Mouse (Mus musculus): ENCODE results near the gene Nemf. TPM values are rescaled to one million over a fixed set of nuclear protein-coding genes. Genes with fewer than 3 reads are reported as not detected.
"Not testable (repeated sequence)": the region's sequence is repeated elsewhere in the genome, so short reads cannot be mapped to it uniquely, and the experiment has no call there.

Nemf gene
- total RNA-seq, 2 experiments from 2014 or later = 50.0 to 50.2 TPM

- Histone ChIP-seq H3K4me3 (peak overlapping the region; percentile 98), H3K27ac (peak overlapping the region; percentile 97)
- no peak for TF ChIP-seq CTCF (conservative IDR thresholded peaks at IDR 0.05)
- DNase-seq (ENCODE audit: low spot score in 2 of 2) = no peak
These were observed 14.0 kb upstream of the Nemf start for GRCm38 (mm10) chr12:69370936-69371335.

- TF ChIP-seq CTCF (conservative IDR thresholded peaks at IDR 0.05) = no peak
- no peak for DNase-seq (ENCODE audit: low spot score in 2 of 2)
- H3K27ac ChIP-seq = no peak overlapping the region; the same call in 1 of the 2 replicates
- H3K4me3 ChIP-seq = no peak overlapping the region
These were observed 10.6 kb upstream of the Nemf start for GRCm38 (mm10) chr12:69367557-69367956.

- Histone ChIP-seq H3K4me3 (no peak overlapping the region), H3K27ac (no peak overlapping the region)
- TF ChIP-seq CTCF (conservative IDR thresholded peaks at IDR 0.05) = peak; percentile 76
- DNase-seq (ENCODE audit: low spot score in 2 of 2) = no peak
These were observed 9.5 kb upstream of the Nemf start for GRCm38 (mm10) chr12:69366424-69366823.

- DNase-seq (ENCODE audit: low spot score in 2 of 2) = no peak
- TF ChIP-seq CTCF (conservative IDR thresholded peaks at IDR 0.05) = no peak
- H3K27ac ChIP-seq = no peak overlapping the region
These were observed 8.8 kb upstream of the Nemf start for GRCm38 (mm10) chr12:69365757-69366156.

GRCm38 (mm10) chr12:69363899-69364762 lies 7.2 kb upstream of the Nemf start:
- H3K4me3 ChIP-seq = peak overlapping the region; percentile 69
- TF ChIP-seq CTCF (conservative IDR thresholded peaks at IDR 0.05) = peak; percentile 60
- peak; percentile 63 to 67 for DNase-seq (ENCODE audit: low spot score in 2 of 2)
- H3K27ac ChIP-seq = peak overlapping the region; percentile 79

More at GRCm38 (mm10) chr12:69365757-69366156, 8.8 kb upstream of the Nemf start:
- no peak overlapping the region for H3K4me3 ChIP-seq

- not testable (repeated sequence) for H3K27ac ChIP-seq; H3K4me3 ChIP-seq; DNase-seq (ENCODE audit: low spot score in 2 of 2)
These were observed 6.1 kb upstream of the Nemf start for GRCm38 (mm10) chr12:69363110-69363509.

GRCm38 (mm10) chr12:69362388-69362787 lies 5.4 kb upstream of the Nemf start:
- DNase-seq (ENCODE audit: low spot score in 2 of 2) = no peak
- no peak for TF ChIP-seq CTCF (conservative IDR thresholded peaks at IDR 0.05)
- Histone ChIP-seq H3K27ac (no peak overlapping the region), H3K4me3 (peak overlapping the region; percentile 70)

- peak overlapping the region; percentile 94 for H3K27ac ChIP-seq
- TF ChIP-seq CTCF (conservative IDR thresholded peaks at IDR 0.05) = no peak
- peak overlapping the region; percentile 70 for H3K4me3 ChIP-seq
- no peak for DNase-seq (ENCODE audit: low spot score in 2 of 2)
These were observed 5.0 kb upstream of the Nemf start for GRCm38 (mm10) chr12:69361919-69362318.

- Histone ChIP-seq H3K4me3 (peak overlapping the region; percentile 70), H3K27ac (peak overlapping the region; percentile 94)
- peak; percentile 98 to 100 for DNase-seq (ENCODE audit: low spot score in 2 of 2)
- TF ChIP-seq CTCF (conservative IDR thresholded peaks at IDR 0.05) = peak; percentile 50
These were observed 4.3 kb upstream of the Nemf start for GRCm38 (mm10) chr12:69360997-69361899.

- no peak overlapping the region for H3K4me3 ChIP-seq
- peak; percentile 56 to 67 for DNase-seq (ENCODE audit: low spot score in 2 of 2)
- no peak overlapping the region; the same call in 1 of the 2 replicates for H3K27ac ChIP-seq
- TF ChIP-seq CTCF (conservative IDR thresholded peaks at IDR 0.05) = peak; percentile 87
These were observed 3.7 kb upstream of the Nemf start for GRCm38 (mm10) chr12:69360655-69360996.

GRCm38 (mm10) chr12:69357300-69357646 lies 308 bp upstream of the Nemf start:
- H3K4me3 ChIP-seq = peak overlapping the region; percentile 56
- no peak for DNase-seq (ENCODE audit: low spot score in 2 of 2)
- peak overlapping the region; percentile 87 for H3K27ac ChIP-seq
- TF ChIP-seq CTCF (conservative IDR thresholded peaks at IDR 0.05) = no peak

- no peak overlapping the region for H3K4me3 ChIP-seq
- no peak for DNase-seq (ENCODE audit: low spot score in 2 of 2)
- peak; percentile 63 for TF ChIP-seq CTCF (conservative IDR thresholded peaks at IDR 0.05)
- no peak overlapping the region for H3K27ac ChIP-seq
These were observed 5.3 kb downstream of the Nemf start for GRCm38 (mm10) chr12:69351685-69352084.

- TF ChIP-seq CTCF (conservative IDR thresholded peaks at IDR 0.05) = no peak
- DNase-seq (ENCODE audit: low spot score in 2 of 2) = no peak
- H3K27ac ChIP-seq = no peak overlapping the region
- H3K4me3 ChIP-seq = no peak overlapping the region
These were observed 7.0 kb downstream of the Nemf start for GRCm38 (mm10) chr12:69349928-69350327.
